Mouse (Mus musculus) limb, embryonic 15.5 days (tissue): ENCODE measurements around the gene Abr. TPM values are rescaled to one million over a fixed set of nuclear protein-coding genes. Genes with fewer than 3 reads are reported as not detected.

Experiments used
- ATAC-seq: fragments of 200-750 bp; cut with Nextera tagmentation; 2 replicates; pipeline ENCODE4 v1.8.0; 2017; ENCODE audit warnings: low read depth, moderate TSS enrichment; ENCODE audit not compliant: insufficient number of reproducible peaks, low FRiP score, low TSS enrichment
- H3K27ac ChIP-seq: fragments of 300-500 bp; sonication (generic); 2 replicates; pipeline ENCODE4 v1.5.1; 2015; ENCODE audit warnings: moderate library complexity, mild to moderate bottlenecking, inconsistent platforms
- H3K27me3 ChIP-seq: fragments of 300-500 bp; sonication (generic); 2 replicates; pipeline ENCODE4 v1.6.1; 2015; ENCODE audit warnings: inconsistent platforms
- H3K36me3 ChIP-seq: fragments of 300-500 bp; sonication (generic); 2 replicates; pipeline ENCODE4 v1.6.1; 2015; ENCODE audit warnings: inconsistent platforms
- H3K4me1 ChIP-seq: fragments of 300-500 bp; sonication (generic); 2 replicates; pipeline ENCODE4 v1.6.1; 2015; ENCODE audit warnings: inconsistent platforms
- H3K4me2 ChIP-seq: fragments of 300-500 bp; sonication (generic); 2 replicates; pipeline ENCODE4 v1.6.1; 2015; ENCODE audit warnings: mild to moderate bottlenecking, inconsistent platforms
- H3K4me3 ChIP-seq: fragments of 300-500 bp; sonication (generic); 2 replicates; pipeline ENCODE4 v1.5.1; 2015; ENCODE audit warnings: mild to moderate bottlenecking, inconsistent platforms
- H3K9ac ChIP-seq: fragments of 300-500 bp; sonication (generic); 2 replicates; pipeline ENCODE4 v1.6.1; 2015; ENCODE audit warnings: inconsistent platforms
- H3K9me3 ChIP-seq: fragments of 300-500 bp; sonication (generic); 2 replicates; pipeline ENCODE4 v1.6.1; 2016; ENCODE audit warnings: inconsistent platforms
- WGBS: fragments of 180-500 bp; shearing (Covaris S2); methylation state at CpG from one replicate; pipeline ENCODE4 v1.1.7; 2015; 5-methylcytosine and 5-hydroxymethylcytosine counted together
- polyA plus RNA-seq: library from polyadenylated mRNA; unstranded; fragments of >200 nt; fragmentation: Nextera tagmentation; extraction: Ambion mirVana; gene quantifications from 2 replicates; pipeline ENCODE4 v1.2.1, GENCODE M21; 2015

The Abr gene
- polyA plus RNA-seq, 1 experiment from 2014 or later, result 31.9 TPM

DNA sequence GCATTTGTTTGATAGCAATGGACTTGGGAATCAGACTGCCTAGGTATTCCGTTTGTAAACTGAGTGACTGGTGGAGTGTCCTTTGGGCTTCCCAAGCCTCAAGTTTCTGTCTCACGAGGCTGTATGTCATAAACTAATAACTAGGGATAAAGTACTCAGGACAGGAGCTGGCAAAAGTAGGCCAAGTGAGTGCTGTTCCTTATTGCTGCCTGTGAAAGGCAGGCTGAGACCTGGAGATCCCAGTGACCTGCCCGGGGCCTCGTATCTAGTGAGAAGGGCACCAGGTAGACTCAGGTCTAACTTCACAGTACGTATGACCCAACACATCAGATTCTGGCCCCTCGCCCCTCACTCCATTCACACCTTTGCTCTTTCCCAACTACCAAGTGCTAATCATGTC is 4.0 kb downstream of the Abr start:
- Histone ChIP-seq H3K27me3 (peaks cover 23% of the 10 kb centered on the region), H3K4me3 (no peak overlapping the region), H3K4me1 (peaks cover 13% of the 10 kb centered on the region), H3K9ac (no peak overlapping the region), H3K4me2 (no peak overlapping the region), H3K9me3 (no peaks in the 10 kb centered on the region), H3K36me3 (no peaks in the 10 kb centered on the region), H3K27ac (no peak overlapping the region)
- no peak for ATAC-seq
- 83% methylated on average over 6 of the region's 6 CpGs for WGBS

DNA sequence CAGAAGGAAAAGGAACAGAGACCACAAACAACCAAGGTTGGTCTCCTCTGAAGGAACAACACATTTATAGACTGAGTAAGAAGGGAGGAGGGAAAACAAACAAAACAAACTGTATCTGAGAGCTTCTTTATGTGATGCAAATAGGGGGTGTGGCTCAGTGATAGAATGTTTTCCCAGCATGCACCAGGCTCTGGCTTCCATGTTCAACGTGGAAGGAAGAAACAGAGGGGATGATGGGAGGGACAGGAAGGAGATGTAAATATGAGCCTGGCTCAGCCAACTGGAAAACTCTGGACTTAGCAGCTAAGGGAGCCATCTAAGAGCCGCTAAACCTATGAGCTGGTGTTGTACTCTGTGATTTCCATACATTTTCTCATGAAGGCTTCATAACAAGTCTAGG is 7.9 kb downstream of the Abr start:
- no peaks in the 10 kb centered on the region for H3K9me3 ChIP-seq
- no peaks in the 10 kb centered on the region for H3K36me3 ChIP-seq
- H3K27ac ChIP-seq, result no peak overlapping the region
- H3K4me3 ChIP-seq, result no peak overlapping the region
- no peak overlapping the region for H3K9ac ChIP-seq
- no peak overlapping the region for H3K4me2 ChIP-seq
- 51% methylated on average over 2 of the region's 2 CpGs for WGBS
- no peak for ATAC-seq
- no peaks in the 10 kb centered on the region for H3K27me3 ChIP-seq
- H3K4me1 ChIP-seq, result 0 out of 2 replicates have a peak, but pooled peaks cover 3% of the 10 kb centered on the region

DNA sequence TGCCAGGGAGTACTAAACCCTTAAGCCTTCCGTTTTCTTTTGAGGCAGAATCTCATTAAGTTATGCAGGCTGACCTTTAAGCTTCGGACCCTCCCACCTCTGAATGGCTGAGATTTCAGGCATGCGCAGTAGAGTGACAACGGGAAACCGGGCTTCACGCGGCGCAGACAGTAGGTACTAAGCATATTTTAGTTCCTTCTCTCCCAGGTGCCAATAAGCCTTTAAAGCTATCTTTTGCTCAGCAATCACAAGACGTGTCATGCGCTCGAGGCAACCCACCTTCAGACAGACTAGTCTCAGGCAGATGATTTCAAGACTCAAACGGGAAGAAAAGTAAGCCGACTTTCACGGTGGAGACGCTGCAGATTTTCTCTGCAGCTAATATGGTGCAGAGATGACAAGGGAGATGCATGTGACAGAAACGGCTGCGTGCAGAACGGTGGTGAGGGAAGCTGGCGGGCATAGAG is 9.4 kb downstream of the Abr start:
- Histone ChIP-seq H3K4me1 (0 out of 2 replicates have a peak, but pooled peaks cover 3% of the 10 kb centered on the region), H3K27me3 (no peaks in the 10 kb centered on the region), H3K9me3 (no peaks in the 10 kb centered on the region), H3K4me3 (peak overlapping the region; percentile 42), H3K9ac (no peak overlapping the region), H3K36me3 (no peaks in the 10 kb centered on the region), H3K4me2 (peak overlapping the region; percentile 79), H3K27ac (no peak overlapping the region)
- WGBS, result 2% methylated on average over 19 of the region's 19 CpGs
- ATAC-seq, result no peak

DNA sequence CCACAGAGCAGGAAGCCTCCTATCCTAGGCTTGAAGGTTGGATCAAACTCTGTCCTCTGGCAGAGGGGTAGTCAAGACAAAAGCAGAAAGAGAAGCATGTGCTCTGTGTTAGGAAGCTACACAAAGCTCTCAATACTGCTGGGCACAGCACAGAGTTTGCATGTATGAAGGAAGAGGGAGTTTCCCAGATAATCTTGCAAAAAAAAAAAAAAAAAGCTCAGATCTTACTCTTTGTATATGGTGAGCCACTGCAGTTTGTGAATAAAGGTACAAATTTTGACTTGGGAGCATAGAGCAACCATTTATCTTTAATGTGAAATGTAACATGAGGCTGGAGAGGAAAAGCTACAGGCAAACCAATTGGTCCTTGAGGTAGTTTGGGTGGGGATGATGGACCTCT is 11.2 kb downstream of the Abr start:
- Histone ChIP-seq H3K9me3 (no peaks in the 10 kb centered on the region), H3K4me2 (no peak overlapping the region), H3K4me3 (no peak overlapping the region), H3K4me1 (peaks cover 10% of the 10 kb centered on the region), H3K27ac (no peak overlapping the region), H3K9ac (no peak overlapping the region), H3K27me3 (no peaks in the 10 kb centered on the region), H3K36me3 (no peaks in the 10 kb centered on the region)
- ATAC-seq, result no peak

DNA sequence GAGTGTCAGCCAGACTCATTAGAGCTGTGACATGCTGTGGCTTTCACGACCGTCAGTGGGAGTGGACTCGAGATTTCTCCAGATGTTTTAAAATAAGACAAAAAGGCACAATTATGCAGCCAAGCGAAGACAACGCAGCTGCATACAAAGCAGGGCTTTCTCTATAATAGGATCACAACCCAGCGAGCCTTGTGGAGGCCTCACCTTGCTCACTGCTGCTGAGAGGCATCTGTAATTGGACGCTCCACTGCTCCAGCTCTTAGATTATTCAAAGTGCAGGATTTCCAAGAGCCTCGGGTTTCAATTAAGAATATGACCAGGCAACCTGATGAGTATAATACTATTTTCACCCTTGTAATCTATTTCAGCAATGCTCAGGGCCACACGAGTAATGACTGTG is 15.6 kb downstream of the Abr start:
- no peaks in the 10 kb centered on the region for H3K36me3 ChIP-seq
- H3K9me3 ChIP-seq, result no peaks in the 10 kb centered on the region
- no peak overlapping the region for H3K4me2 ChIP-seq
- H3K27ac ChIP-seq, result no peak overlapping the region
- H3K27me3 ChIP-seq, result 0 out of 2 replicates have a peak, but pooled peaks cover 3% of the 10 kb centered on the region
- no peak overlapping the region for H3K4me3 ChIP-seq
- no peak overlapping the region for H3K9ac ChIP-seq
- no peak for ATAC-seq
- WGBS, result 37% methylated on average over 9 of the region's 9 CpGs
- peaks cover 6% of the 10 kb centered on the region for H3K4me1 ChIP-seq

DNA sequence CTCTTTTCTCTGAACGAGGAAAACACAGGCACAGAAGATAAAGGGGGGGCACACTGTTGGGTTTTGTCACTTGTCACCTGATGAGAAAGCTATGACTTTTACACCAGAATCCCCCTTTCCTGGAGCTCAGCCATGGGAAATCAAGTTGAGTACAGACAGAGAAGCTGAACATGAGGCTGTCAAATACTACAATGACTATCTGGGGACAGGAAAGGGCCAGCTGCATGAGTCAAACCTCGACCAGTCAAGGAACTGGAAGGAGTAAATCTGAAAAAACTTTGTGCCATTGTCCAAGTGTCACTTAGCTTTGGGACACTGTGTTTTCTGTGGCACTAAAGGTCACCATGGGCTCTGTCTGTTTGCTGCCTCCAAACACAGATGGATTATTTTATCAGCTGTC is 22.9 kb downstream of the Abr start:
- ATAC-seq, result no peak
- Histone ChIP-seq H3K4me3 (no peak overlapping the region), H3K4me2 (no peak overlapping the region), H3K9ac (no peak overlapping the region), H3K27ac (no peak overlapping the region), H3K27me3 (0 out of 2 replicates have a peak, but pooled peaks cover 3% of the 10 kb centered on the region), H3K4me1 (peaks cover 6% of the 10 kb centered on the region; the same call in 1 of the 2 replicates), H3K36me3 (no peaks in the 10 kb centered on the region), H3K9me3 (no peaks in the 10 kb centered on the region)
- 27% methylated on average over 2 of the region's 2 CpGs for WGBS

DNA sequence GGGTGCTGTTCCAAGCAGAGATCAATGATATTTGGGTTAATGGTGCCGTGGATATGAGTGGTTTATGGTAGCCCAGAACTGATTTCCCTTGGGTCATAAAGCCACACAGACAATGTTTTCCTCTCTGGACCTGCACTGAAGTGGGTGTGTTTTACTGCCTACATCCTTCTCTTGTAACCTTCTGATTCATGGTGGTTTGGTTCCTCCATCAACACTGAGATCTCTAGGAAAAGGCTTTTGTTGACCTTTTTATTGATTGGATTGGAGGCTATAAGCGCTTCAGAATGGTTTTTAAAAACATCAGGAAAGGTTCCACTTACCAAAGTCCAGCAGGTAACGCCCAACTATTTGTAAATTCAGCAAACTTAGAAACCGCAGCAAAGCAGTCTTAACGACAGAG is 23.4 kb downstream of the Abr start:
- no peak overlapping the region for H3K9ac ChIP-seq
- WGBS, result 58% methylated on average over 5 of the region's 5 CpGs
- 0 out of 2 replicates have a peak, but pooled peaks cover 3% of the 10 kb centered on the region for H3K27me3 ChIP-seq
- H3K27ac ChIP-seq, result no peak overlapping the region
- ATAC-seq, result no peak
- peaks cover 6% of the 10 kb centered on the region; the same call in 1 of the 2 replicates for H3K4me1 ChIP-seq
- no peak overlapping the region for H3K4me3 ChIP-seq
- no peaks in the 10 kb centered on the region for H3K9me3 ChIP-seq
- H3K4me2 ChIP-seq, result no peak overlapping the region
- no peaks in the 10 kb centered on the region for H3K36me3 ChIP-seq

DNA sequence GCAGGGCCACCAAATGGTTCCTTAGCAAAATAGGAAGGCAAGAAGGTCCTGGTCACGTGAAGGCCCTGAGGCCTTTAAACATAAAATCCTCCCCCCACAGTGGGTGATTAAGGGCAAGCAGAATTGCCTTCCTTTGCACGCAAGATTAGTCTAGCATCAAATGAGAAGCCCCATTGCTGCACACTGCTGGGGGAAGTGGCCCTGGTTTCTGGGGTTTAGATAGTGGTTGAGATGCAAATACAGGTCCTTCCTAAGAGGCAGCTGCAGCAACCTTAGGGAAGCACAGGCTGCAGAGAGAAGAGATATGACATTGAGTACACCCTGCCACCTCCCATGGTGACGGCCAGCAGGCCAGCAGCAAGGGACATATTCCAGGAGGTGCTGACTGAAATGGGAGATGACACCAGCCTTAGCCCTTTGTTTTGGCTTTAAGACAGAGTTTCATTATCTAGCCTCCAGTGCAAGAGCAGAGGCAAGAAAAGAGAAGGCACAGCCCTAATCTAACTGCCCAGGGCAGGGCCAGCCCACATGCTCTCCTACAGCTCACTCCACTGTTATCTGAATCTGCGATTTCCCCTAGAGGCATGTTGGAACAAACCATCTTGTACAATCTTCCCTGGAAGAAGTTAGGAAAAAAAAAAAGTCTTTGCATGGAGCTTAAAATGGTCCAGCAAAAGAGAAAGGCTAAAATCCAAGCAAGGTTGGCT is 28.3 kb downstream of the Abr start:
- H3K9ac ChIP-seq, result no peak overlapping the region
- H3K27me3 ChIP-seq, result no peaks in the 10 kb centered on the region

DNA sequence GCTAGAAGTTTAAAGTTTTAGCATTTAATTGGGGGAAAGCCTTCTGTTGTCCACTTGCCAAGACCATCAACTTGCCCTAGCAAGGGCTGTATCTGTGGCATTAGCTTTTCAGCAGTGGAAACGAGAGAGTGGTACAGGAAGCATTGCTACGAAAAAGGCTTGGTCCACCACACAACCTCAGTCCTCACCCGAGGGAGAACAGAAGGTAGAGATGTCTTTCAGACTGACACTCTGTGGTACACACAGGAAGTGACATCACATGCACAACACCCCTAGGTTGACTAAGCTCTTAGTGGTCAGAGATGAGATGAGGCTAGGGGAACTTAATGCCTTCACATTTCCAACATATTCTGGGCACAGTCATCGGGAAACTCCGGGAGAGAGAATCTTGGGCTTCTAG is 32.4 kb downstream of the Abr start:
- Histone ChIP-seq H3K9ac (no peak overlapping the region), H3K27me3 (no peaks in the 10 kb centered on the region), H3K9me3 (no peaks in the 10 kb centered on the region), H3K4me1 (no peaks in the 10 kb centered on the region), H3K27ac (no peak overlapping the region), H3K4me3 (no peak overlapping the region), H3K4me2 (no peak overlapping the region), H3K36me3 (no peaks in the 10 kb centered on the region)
- no peak for ATAC-seq
- WGBS, result 84% methylated on average over 5 of the region's 5 CpGs

More for the DNA sequence above, 28.3 kb downstream of the Abr start:
- Histone ChIP-seq H3K27ac (no peak overlapping the region), H3K4me1 (no peaks in the 10 kb centered on the region), H3K4me3 (no peak overlapping the region), H3K9me3 (no peaks in the 10 kb centered on the region), H3K36me3 (no peaks in the 10 kb centered on the region), H3K4me2 (no peak overlapping the region)
- no peak for ATAC-seq
- 65% methylated on average over 4 of the region's 4 CpGs for WGBS

DNA sequence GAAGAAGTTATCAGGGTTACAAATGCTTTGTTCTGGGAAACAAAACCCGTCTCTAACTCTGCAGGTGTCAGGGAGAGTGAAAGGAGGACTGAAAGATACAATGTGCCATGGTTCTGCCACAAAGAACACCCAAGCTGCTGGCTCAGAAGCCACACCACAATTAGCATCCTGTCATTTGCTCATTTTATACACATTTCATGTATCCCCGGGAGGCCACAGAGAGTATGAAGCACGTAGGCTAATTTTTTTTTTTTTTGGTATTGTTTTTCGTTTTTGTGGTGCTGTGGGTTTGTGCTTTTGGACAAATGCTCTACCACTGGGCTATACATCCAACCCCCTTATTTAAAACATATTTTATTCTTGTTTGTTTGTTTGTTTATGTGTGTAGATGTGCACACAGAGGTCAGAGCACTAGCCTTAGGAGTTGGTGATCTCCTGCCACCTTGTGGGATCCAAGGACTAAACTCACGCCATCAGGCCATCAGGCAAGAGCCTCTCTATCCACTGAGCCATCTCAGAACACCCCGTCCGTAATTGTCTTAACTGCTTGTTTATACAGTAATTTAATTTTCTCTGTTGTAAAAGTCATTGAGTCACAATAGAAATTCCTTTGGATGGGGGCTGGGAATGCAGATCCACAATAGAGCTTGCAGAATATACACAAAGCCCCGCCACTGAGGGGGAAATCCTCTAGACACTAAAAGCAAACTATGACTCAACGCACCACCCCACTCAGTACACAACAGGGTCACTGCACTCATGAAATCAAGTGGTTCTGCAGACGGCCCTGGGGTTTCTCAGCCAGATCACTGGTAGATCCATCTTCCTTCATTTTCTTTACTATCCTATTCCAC is 33.3 kb downstream of the Abr start:
- Histone ChIP-seq H3K4me1 (no peaks in the 10 kb centered on the region), H3K27ac (no peak overlapping the region), H3K4me3 (no peak overlapping the region), H3K9me3 (no peaks in the 10 kb centered on the region), H3K36me3 (no peaks in the 10 kb centered on the region), H3K27me3 (no peaks in the 10 kb centered on the region), H3K9ac (no peak overlapping the region), H3K4me2 (no peak overlapping the region)
- no peak for ATAC-seq
- WGBS, result 74% methylated on average over 10 of the region's 10 CpGs

DNA sequence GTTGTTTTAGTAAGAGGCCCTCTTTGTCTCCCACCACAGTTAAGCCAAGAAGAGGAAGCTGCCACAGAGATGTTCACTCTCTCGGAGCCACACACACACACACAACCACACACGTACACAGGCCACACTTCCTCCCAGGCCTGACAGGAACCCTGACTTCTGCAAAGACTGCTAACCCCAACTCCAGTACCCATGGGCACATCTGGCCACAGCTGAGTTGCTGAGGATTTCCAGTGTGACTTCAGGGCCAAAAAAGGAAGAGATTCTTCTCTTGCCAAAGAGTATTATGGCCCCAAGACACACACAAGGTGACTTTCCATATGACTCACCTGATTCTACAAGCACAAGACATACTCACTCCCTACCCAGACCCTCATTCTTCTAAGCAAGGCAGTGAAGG is 34.1 kb downstream of the Abr start:
- H3K27me3 ChIP-seq, result no peaks in the 10 kb centered on the region
- no peaks in the 10 kb centered on the region for H3K4me1 ChIP-seq
- WGBS, result 82% methylated on average over 2 of the region's 2 CpGs
- ATAC-seq, result no peak
- no peaks in the 10 kb centered on the region for H3K9me3 ChIP-seq
- no peak overlapping the region for H3K9ac ChIP-seq
- H3K36me3 ChIP-seq, result no peaks in the 10 kb centered on the region
- H3K4me3 ChIP-seq, result no peak overlapping the region
- H3K4me2 ChIP-seq, result no peak overlapping the region
- H3K27ac ChIP-seq, result no peak overlapping the region

DNA sequence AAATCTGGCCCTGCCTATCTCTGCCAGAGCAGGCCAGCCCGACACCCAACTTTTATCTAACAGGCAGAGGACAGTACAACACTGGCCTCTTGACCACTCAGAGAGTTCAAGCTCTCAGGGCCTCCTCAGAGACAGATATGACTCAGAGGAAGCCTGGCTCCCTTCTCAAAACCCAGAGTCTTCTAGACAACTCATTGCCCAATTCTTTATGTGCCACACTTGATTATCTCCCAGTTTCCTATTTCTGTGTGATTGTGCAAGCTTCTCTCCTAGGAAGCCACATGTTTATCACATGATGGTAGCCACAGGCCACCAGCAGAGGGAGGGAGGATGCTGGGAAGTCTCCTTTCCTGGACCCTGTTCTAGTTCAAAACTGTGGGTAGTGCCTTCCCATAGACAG is 34.8 kb downstream of the Abr start:
- Histone ChIP-seq H3K27ac (no peak overlapping the region), H3K9ac (no peak overlapping the region), H3K27me3 (no peaks in the 10 kb centered on the region), H3K4me3 (no peak overlapping the region), H3K9me3 (no peaks in the 10 kb centered on the region), H3K4me2 (no peak overlapping the region), H3K36me3 (no peaks in the 10 kb centered on the region), H3K4me1 (no peaks in the 10 kb centered on the region)
- no peak for ATAC-seq
- 93% methylated on average over 1 of the region's 1 CpGs for WGBS
